Mouse (Mus musculus) heart, embryonic 11.5 days (tissue): ENCODE measurements around the gene Chrm3. TPM values are rescaled to one million over a fixed set of nuclear protein-coding genes. Genes with fewer than 3 reads are reported as not detected.

Experiments used
- ATAC-seq: fragments of 200-750 bp; cut with Nextera tagmentation; replicated peaks from 2 replicates; pipeline ENCODE4 v1.8.0; 2017; ENCODE audit warnings: moderate library complexity; ENCODE audit not compliant: insufficient number of reproducible peaks, low FRiP score, low TSS enrichment
- H3K27ac ChIP-seq: fragments of 300-500 bp; sonication (generic); 2 replicates; pipeline ENCODE4 v1.5.1; 2014; ENCODE audit warnings: mild to moderate bottlenecking, low read depth, low read length
- H3K27me3 ChIP-seq: fragments of 300-500 bp; sonication (generic); 2 replicates; pipeline ENCODE4 v1.6.1; 2014; ENCODE audit warnings: mild to moderate bottlenecking, low read length, mixed read lengths; ENCODE audit not compliant: control insufficient read depth, insufficient read depth
- H3K36me3 ChIP-seq: fragments of 300-500 bp; sonication (generic); 2 replicates; pipeline ENCODE4 v1.6.1; 2014; ENCODE audit warnings: mild to moderate bottlenecking, low read length, moderate library complexity, mixed read lengths; ENCODE audit not compliant: control insufficient read depth, insufficient read depth
- H3K4me1 ChIP-seq: fragments of 300-500 bp; sonication (generic); 2 replicates; pipeline ENCODE4 v1.6.1; 2014; ENCODE audit warnings: low read length; ENCODE audit not compliant: control insufficient read depth, insufficient read depth
- H3K4me2 ChIP-seq: fragments of 300-500 bp; sonication (generic); 2 replicates; pipeline ENCODE4 v1.6.1; 2014; ENCODE audit warnings: mild to moderate bottlenecking, moderate library complexity
- H3K4me3 ChIP-seq: fragments of 300-500 bp; sonication (generic); 2 replicates; pipeline ENCODE4 v1.5.1; 2014; ENCODE audit warnings: low read depth, low read length
- H3K9ac ChIP-seq: fragments of 300-500 bp; sonication (generic); 2 replicates; pipeline ENCODE4 v1.6.1; 2014; ENCODE audit warnings: mild to moderate bottlenecking, low read depth, low read length, moderate library complexity
- H3K9me3 ChIP-seq: fragments of 300-500 bp; sonication (generic); replicated peaks from 2 replicates; pipeline ENCODE4 v1.6.1; 2016; ENCODE audit warnings: low read length; ENCODE audit not compliant: control insufficient read depth
- WGBS: fragments of 180-500 bp; shearing (Covaris S2); extraction: QIAGEN DNeasy Blood & Tissue Kit; methylation state at CpG from one replicate; pipeline ENCODE4 v1.1.7; 2014; ENCODE audit not compliant: insufficient replicate concordance; 5-methylcytosine and 5-hydroxymethylcytosine counted together
- polyA plus RNA-seq: library from polyadenylated mRNA; unstranded; fragments of >200 nt; fragmentation: Nextera tagmentation; extraction: Ambion mirVana; gene quantifications from 2 replicates; pipeline ENCODE4 v1.2.1, GENCODE M21; 2014

Gene Chrm3
- polyA plus RNA-seq, 1 experiment from 2014 or later, result 0.19 TPM

DNA sequence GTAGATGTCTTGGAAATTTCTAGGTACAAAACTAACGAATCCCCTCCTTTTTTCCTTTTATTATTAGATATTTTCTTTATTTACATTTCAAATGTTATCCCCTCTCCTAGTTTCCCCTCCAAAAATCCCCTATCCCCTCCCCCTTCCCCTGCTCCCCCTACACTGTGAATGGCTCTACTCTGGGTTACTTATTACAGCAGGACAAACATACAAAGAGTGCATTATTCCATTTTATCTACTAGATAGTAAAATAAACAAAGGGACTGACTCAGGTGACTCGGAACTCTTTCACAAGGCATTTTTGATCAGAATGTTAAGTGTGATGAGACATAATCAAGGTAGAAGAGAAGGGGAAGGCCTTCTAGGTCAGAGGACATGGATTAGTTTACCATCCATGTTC lies 148.5 kb downstream of the Chrm3 start:
- Histone ChIP-seq H3K27me3 (no peaks in the 10 kb centered on the region), H3K4me1 (no peaks in the 10 kb centered on the region), H3K36me3 (no peaks in the 10 kb centered on the region), H3K27ac (no peak overlapping the region), H3K9me3 (no peaks in the 10 kb centered on the region), H3K4me3 (no peak overlapping the region), H3K9ac (no peak overlapping the region), H3K4me2 (no peak overlapping the region)
- no peak for ATAC-seq
- WGBS, result 63% methylated on average over 2 of the region's 2 CpGs

DNA sequence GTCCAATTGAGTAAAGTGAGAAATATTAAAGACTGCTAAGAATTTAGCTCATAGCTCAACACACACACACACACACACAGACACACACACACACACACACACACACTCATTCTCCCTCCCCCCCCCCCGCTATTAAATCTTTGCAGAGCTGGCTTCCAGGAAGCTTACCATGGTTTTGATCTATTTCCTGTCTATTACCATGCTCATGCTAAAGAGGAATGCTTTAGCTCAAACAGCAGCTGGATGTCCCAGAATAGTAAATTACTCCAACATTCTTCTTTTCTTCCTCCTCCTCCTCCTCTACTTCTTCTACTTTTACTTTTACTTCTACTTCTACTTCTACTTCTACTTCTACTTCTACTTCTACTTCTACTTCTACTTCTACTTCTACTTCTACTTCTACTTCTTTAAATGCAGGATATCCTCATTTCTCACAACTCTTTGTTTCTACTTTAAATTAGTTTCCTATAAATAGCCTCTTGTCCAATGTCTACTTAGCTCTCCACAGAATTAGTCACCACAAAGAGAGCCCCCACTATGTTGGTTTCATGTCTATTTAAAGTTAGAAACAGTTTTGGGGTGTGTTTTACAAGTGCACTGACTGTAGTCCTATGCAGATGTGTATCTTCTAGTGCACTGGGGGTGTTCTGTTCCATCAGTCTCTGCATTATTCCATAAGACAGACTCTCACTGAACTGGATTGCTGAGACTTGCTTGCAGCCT lies 150.0 kb downstream of the Chrm3 start:
- Histone ChIP-seq H3K4me3 (no peak overlapping the region), H3K4me2 (no peak overlapping the region), H3K27ac (no peak overlapping the region), H3K27me3 (no peaks in the 10 kb centered on the region), H3K4me1 (no peaks in the 10 kb centered on the region), H3K36me3 (no peaks in the 10 kb centered on the region), H3K9ac (no peak overlapping the region), H3K9me3 (no peaks in the 10 kb centered on the region)
- no peak for ATAC-seq
- WGBS, result 67% methylated on average over 1 of the region's 1 CpGs

DNA sequence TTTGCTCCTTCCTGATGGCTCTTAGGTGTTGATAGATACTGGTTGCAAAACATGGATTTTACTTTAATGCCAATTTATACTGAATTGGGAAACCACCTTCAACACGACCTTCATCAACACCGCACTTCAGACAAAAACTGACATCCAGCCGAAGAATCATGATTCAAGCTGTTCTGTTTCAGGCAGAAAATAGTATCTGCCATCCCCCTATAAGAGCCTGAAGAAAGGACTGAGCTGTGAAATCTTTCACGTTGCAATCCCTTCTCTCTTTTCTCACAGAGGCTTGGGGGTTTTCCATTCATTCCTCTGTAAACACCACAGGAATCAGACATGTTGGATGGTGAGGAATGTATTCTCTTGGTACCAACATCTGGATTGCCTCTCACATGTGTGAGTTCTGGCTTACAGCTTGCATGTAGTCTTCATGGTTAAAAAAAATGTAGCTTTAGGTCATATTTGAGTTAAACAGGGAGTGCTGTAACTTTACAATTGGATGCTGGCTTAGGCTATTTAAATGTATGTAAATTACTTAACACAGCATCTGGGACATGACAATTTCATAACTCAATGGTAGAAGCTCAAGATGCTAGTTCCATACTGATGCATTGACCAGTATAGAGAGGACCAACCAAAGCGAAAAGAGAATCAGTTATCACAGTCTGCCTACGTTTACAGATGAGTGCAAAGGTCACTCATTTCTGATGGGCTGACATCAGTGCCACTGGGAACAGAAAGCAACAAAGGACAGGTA lies 161.3 kb downstream of the Chrm3 start:
- no peak for ATAC-seq
- Histone ChIP-seq H3K36me3 (no peaks in the 10 kb centered on the region), H3K4me3 (no peak overlapping the region), H3K9ac (no peak overlapping the region), H3K27me3 (no peaks in the 10 kb centered on the region), H3K9me3 (no peaks in the 10 kb centered on the region), H3K4me2 (no peak overlapping the region), H3K27ac (no peak overlapping the region), H3K4me1 (no peaks in the 10 kb centered on the region)
- WGBS, result 76% methylated on average over 6 of the region's 6 CpGs

DNA sequence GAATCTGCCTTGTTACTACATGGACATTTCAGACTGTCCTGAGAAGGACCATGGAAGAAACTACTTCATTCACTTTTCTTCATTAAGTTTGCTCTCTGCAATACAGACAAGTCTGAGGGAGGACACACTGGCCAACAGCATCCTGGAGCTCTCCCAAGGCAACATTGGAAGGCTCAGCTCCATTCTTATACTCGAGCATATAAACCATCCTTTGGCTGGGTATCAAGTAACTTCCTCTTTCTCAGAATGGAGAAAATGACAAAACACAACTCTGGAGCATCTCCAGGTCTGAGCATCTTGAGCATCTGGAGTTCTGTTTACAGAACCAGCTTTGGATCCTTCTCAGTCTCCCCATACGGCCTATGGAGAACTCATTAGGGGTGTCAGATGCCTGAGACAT lies 170.8 kb downstream of the Chrm3 start:
- H3K4me2 ChIP-seq, result no peak overlapping the region
- H3K4me3 ChIP-seq, result no peak overlapping the region
- ATAC-seq, result no peak
- H3K36me3 ChIP-seq, result no peaks in the 10 kb centered on the region
- no peaks in the 10 kb centered on the region for H3K4me1 ChIP-seq
- H3K9ac ChIP-seq, result no peak overlapping the region
- H3K9me3 ChIP-seq, result no peaks in the 10 kb centered on the region
- WGBS, result 59% methylated on average over 2 of the region's 2 CpGs
- H3K27me3 ChIP-seq, result no peaks in the 10 kb centered on the region
- no peak overlapping the region for H3K27ac ChIP-seq

DNA sequence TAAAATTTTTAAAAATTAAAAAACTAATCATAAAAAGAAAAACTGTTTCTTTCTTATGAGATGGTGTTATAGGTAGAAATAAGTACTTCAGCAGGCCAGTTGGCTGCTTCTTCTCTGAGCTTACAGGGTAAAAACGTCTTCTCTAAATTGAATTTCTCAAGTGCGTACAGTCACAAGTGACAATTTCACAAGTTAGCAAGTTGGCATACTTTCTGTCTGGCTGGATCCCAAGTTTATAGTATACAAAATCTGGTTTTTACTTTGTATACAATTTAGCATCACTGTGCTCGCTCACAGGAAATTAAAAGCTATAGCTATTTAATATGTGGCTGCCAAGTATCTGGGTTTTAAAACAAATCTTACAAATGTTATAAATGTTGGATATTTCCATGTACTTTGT lies 172.7 kb downstream of the Chrm3 start:
- no peak overlapping the region for H3K9ac ChIP-seq
- no peak overlapping the region for H3K4me3 ChIP-seq
- no peak for ATAC-seq
- H3K4me2 ChIP-seq, result no peak overlapping the region
- WGBS, result 88% methylated on average over 3 of the region's 3 CpGs
- H3K27me3 ChIP-seq, result no peaks in the 10 kb centered on the region
- no peaks in the 10 kb centered on the region for H3K4me1 ChIP-seq
- no peaks in the 10 kb centered on the region for H3K9me3 ChIP-seq
- H3K27ac ChIP-seq, result no peak overlapping the region
- no peaks in the 10 kb centered on the region for H3K36me3 ChIP-seq

DNA sequence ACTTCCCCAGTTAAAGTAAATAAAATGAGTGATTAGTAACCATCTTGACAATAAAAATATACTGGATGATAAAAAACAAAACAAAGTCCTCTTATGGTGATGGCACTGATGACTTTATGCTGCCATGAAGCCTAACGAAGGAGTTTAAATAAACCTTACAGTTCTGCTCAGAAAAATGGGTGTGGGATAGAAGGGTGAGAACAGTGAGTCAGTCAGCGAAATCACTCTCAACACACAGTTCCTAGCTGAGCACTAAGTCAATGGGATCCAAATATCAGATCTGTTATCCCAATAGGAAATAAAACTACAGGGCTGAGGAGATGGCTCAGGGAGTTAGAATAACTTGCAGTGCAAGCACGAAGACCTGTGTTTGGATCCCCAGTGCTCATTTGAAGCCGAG lies 176.8 kb downstream of the Chrm3 start:
- no peak for ATAC-seq
- H3K4me1 ChIP-seq, result no peaks in the 10 kb centered on the region
- no peak overlapping the region for H3K9ac ChIP-seq
- no peak overlapping the region for H3K4me2 ChIP-seq
- H3K27me3 ChIP-seq, result no peaks in the 10 kb centered on the region
- H3K36me3 ChIP-seq, result no peaks in the 10 kb centered on the region
- H3K9me3 ChIP-seq, result no peaks in the 10 kb centered on the region
- WGBS, result 78% methylated on average over 4 of the region's 4 CpGs
- H3K27ac ChIP-seq, result no peak overlapping the region
- no peak overlapping the region for H3K4me3 ChIP-seq

DNA sequence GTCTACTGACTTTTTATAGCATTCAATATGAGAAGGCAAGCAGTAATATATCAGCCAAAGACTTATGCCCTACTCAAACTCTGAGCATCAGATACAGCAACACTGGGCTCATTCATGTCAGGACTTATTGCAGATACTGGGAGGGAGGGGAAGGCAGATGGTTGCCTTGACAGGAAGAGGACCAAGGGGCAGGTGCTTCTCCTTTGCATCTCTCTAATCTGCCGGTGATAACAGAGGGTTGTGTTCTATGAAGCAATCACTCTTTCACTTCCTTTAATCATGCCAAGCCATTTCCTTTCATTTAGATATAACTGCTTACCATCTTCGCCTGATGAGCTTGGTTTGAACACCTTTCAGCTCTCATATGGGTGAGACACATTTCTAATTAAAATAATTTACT lies 177.9 kb downstream of the Chrm3 start:
- Histone ChIP-seq H3K4me1 (no peaks in the 10 kb centered on the region), H3K27ac (no peak overlapping the region), H3K4me2 (no peak overlapping the region), H3K9ac (no peak overlapping the region), H3K9me3 (no peaks in the 10 kb centered on the region), H3K36me3 (no peaks in the 10 kb centered on the region), H3K27me3 (no peaks in the 10 kb centered on the region), H3K4me3 (no peak overlapping the region)
- no peak for ATAC-seq
- 62% methylated on average over 2 of the region's 2 CpGs for WGBS

DNA sequence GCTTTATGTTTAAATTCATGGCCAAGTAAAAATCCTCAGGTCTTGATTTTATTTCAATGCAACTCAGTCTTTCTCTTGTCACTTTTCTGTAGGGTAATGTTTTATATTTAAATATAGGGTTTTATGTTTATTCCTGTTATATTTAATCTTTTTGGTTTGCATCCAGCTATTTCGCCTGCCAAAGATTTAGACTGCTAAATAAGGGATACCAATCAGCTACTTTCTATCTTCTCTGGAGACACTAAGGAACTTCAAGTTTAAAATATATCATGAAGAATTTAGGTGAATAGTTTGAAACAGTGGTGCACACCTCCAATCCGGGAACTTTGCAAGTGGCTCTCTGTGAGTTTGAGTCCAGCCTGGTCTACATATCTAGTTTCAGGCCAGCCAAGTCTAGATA lies 190.1 kb downstream of the Chrm3 start:
- ATAC-seq, result no peak
- Histone ChIP-seq H3K4me2 (no peak overlapping the region), H3K4me3 (no peak overlapping the region), H3K36me3 (no peaks in the 10 kb centered on the region), H3K9me3 (no peaks in the 10 kb centered on the region), H3K4me1 (no peaks in the 10 kb centered on the region), H3K9ac (no peak overlapping the region), H3K27me3 (no peaks in the 10 kb centered on the region), H3K27ac (no peak overlapping the region)
- WGBS, result 81% methylated on average over 2 of the region's 2 CpGs

DNA sequence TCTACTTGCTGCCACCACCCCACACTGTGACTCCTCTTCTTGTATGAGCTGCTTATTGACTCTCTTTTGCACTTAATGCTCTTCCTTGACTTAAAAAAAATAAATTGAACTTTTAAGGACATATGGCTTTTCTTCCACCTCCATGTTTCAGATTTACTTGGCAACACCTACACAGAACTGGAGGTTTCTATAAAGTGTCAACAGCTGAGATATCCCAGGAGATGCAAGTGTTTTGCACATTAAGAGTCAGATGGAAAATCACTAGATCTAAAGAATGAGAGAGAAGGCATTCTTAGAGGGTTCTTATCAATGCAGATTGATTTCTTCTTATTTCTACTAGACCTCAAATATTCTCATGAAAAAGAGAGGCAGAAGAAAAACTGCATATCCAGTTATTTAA lies 197.3 kb downstream of the Chrm3 start:
- Histone ChIP-seq H3K9me3 (no peaks in the 10 kb centered on the region), H3K27me3 (no peaks in the 10 kb centered on the region), H3K4me1 (no peaks in the 10 kb centered on the region), H3K27ac (no peak overlapping the region), H3K4me2 (no peak overlapping the region), H3K36me3 (no peaks in the 10 kb centered on the region), H3K9ac (no peak overlapping the region), H3K4me3 (no peak overlapping the region)
- ATAC-seq, result no peak
